Mouse (Mus musculus) B cell, adult 67 days (primary cell): ENCODE results near the gene Napa. TPM values are rescaled to one million over a fixed set of nuclear protein-coding genes. Genes with fewer than 3 reads are reported as not detected.

Experiments used
- total RNA-seq, 2 experiments: library from RNA; stranded (reverse); gene quantifications; 4 replicates each; pipeline ENCODE4 v1.2.4; 2023

Gene Napa
- total RNA-seq: 100 to 1,000 TPM; 266 to 309 TPM

GRCm38 (mm10) chr7:16098021-16099017 lies at the start of gene Napa:
Gene Napa (plus strand): TSS chr7:16098458.

GRCm38 (mm10) chr7:16061219-16062098 lies 36.8 kb upstream of the Napa start, which contains the start of gene Zfp541:
Gene Zfp541 (plus strand): TSS chr7:16061814.

GRCm38 (mm10) chr7:16119569-16120261 lies 21.5 kb downstream of the Napa start, which contains the start of gene Kptn:
Gene Kptn (plus strand): TSS chr7:16119895.

GRCm38 (mm10) chr7:16129421-16129845 lies 31.2 kb downstream of the Napa start, which contains the start of gene Slc8a2:
Gene Slc8a2 (plus strand): TSS chr7:16129826.

Other genes with a start within 250 kb of the Napa start
- gene Crx, start 218.5 kb upstream of the Napa start, total RNA-seq: not detected
- gene Crxos, start 215.8 kb upstream of the Napa start, total RNA-seq: not detected
- 100 to 1,000 TPM; 140 to 155 TPM for gene Selenow, start 176.1 kb upstream of the Napa start, total RNA-seq
- gene Nop53, start 152.4 kb upstream of the Napa start, total RNA-seq: 100 to 1,000 TPM; 437 to 465 TPM
- 1 to 10 TPM; 7.5 to 8.2 TPM for gene Ehd2, start 130.9 kb upstream of the Napa start, total RNA-seq
- gene Bicra, start 50.5 kb upstream of the Napa start, total RNA-seq: 10 to 100 TPM; 75.2 to 82.1 TPM
- gene Zfp541, start 36.6 kb upstream of the Napa start, total RNA-seq: not detected
- gene Kptn, start 21.4 kb downstream of the Napa start, total RNA-seq: 10 to 100 TPM; 38.4 to 39.2 TPM
- under 1 TPM; 0.09 to 0.18 TPM for gene Slc8a2, start 31.4 kb downstream of the Napa start, total RNA-seq
- gene Meis3, start 76.6 kb downstream of the Napa start, total RNA-seq: 10 to 100 TPM; 17.0 to 21.1 TPM
- 10 to 100 TPM; 49.7 to 55.6 TPM for gene Dhx34, start 123.6 kb downstream of the Napa start, total RNA-seq
- 1 to 10 TPM; 2.6 to 4.1 TPM for gene C5ar2, start 145.7 kb downstream of the Napa start, total RNA-seq
- under 1 TPM in 1 of 2 experiments, not detected in 1; 0.32 TPM for gene C5ar1, start 161.1 kb downstream of the Napa start, total RNA-seq
- 10 to 100 TPM; 28.1 to 30.6 TPM for gene Inafm1, start 175.2 kb downstream of the Napa start, total RNA-seq
- 100 to 1,000 TPM; 323 to 369 TPM for gene Ccdc9, start 188.3 kb downstream of the Napa start, total RNA-seq
- gene Bbc3, start 209.9 kb downstream of the Napa start, total RNA-seq: 1 to 10 TPM; 3.6 to 5.9 TPM